ENCODE assay signal across 19 mouse cellular contexts in the genomic region with DNA sequence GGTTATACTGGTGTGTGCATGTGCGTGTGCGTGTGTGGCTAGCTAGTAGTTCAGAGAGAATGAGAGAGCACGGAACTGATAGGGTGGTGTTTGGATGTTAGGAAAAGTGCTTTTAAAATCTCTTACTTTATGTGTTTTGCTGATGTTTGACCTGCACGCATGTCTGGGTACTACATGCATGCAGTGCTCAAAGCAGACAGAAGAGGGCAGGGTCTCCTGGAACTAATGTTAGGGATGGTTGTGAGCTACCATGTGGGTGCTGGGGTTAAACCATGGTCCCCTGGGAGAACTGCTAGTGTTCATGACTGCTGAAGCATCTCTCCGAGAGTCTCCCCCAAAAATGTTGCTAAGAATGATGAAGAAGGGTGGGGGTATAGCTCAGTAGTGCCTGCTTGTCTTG. TPM values are rescaled to one million over a fixed set of nuclear protein-coding genes. Genes with fewer than 3 reads are reported as not detected.
DNase-seq lines count a peak whose midpoint lies in the region; ATAC-seq and TF ChIP-seq lines count a peak whose summit lies in the region.
"Had no signal": no experiment of that assay in that cellular context is flagged by ENCODE, and none has a peak within 500 bp of the region (broad histone marks: within the 10 kb centered on the region; RNA-seq: fewer than 3 reads in every experiment).

No protein-coding gene starts in this region.

- TF ChIP-seq CTCF in heart, adult 2 months (IDR thresholded peaks at IDR 0.05): peak; percentile 52
- TF ChIP-seq CTCF in liver, postnatal 0 days (IDR thresholded peaks at IDR 0.05; ENCODE audit: low read depth): peak; percentile 39
- peak; percentile 17 for TF ChIP-seq CTCF in ES-Bruce4 (IDR thresholded peaks at IDR 0.05; ENCODE audit: low read depth, low read length)
- TF ChIP-seq CTCF in bone marrow macrophage, adult 2 months (IDR thresholded peaks at IDR 0.05; ENCODE audit: low read depth, low read length): peak; percentile 15; the same call in 1 of the 2 replicates

- peaks cover 25% of the 10 kb centered on the region for H3K4me1 ChIP-seq in heart, adult 2 months (ENCODE audit: control insufficient read depth, insufficient read depth, low read length)
- H3K4me1 ChIP-seq in heart, embryonic 11.5 days (ENCODE audit: control insufficient read depth, insufficient read depth, low read length): peaks cover 11% of the 10 kb centered on the region
- H3K4me1 ChIP-seq in liver, postnatal 0 days (ENCODE audit: insufficient read depth): peaks cover 14% of the 10 kb centered on the region
- peaks cover 21% of the 10 kb centered on the region for H3K4me1 ChIP-seq in liver, embryonic 11.5 days (replicated peaks; ENCODE audit: control insufficient read depth, insufficient read depth, low read length)
- peaks cover 3% of the 10 kb centered on the region for H3K4me1 ChIP-seq in ES-Bruce4 (ENCODE audit: control insufficient read depth, insufficient read depth, low read length)
- peaks cover 27% of the 10 kb centered on the region for H3K4me1 ChIP-seq in bone marrow macrophage, adult 2 months (ENCODE audit: control insufficient read depth, insufficient read depth, low read length)
- H3K4me1 ChIP-seq: midbrain, embryonic 10.5 days had no signal

- intact Hi-C loops in heart, adult 2 months (cut with DNase I): no loop called here

- no peak overlapping the region for H3K4me3 ChIP-seq in heart, adult 2 months
- H3K4me3 ChIP-seq in heart, embryonic 11.5 days (ENCODE audit: low read depth, low read length): no peak overlapping the region
- H3K4me3 ChIP-seq in liver, postnatal 0 days (ENCODE audit: low read depth, low read length): no peak overlapping the region
- H3K4me3 ChIP-seq in liver, embryonic 11.5 days (ENCODE audit: low read depth, low read length): no peak overlapping the region
- H3K4me3 ChIP-seq in ES-Bruce4 (ENCODE audit: low read depth, low read length): no peak overlapping the region
- H3K4me3 ChIP-seq in bone marrow macrophage, adult 2 months (ENCODE audit: insufficient read depth, low read length): no peak overlapping the region
- H3K4me3 ChIP-seq: embryonic facial prominence, embryonic 15.5 days; hindbrain, embryonic 13.5 days; lung, embryonic 15.5 days; midbrain, embryonic 10.5 days; myocyte had no signal

- H3K36me3 ChIP-seq in heart, adult 2 months (ENCODE audit: control insufficient read depth, insufficient read depth, low read length): peaks cover 37% of the 10 kb centered on the region
- H3K36me3 ChIP-seq in heart, embryonic 11.5 days (ENCODE audit: control insufficient read depth, insufficient read depth, low read length): no peaks in the 10 kb centered on the region
- peaks cover 2% of the 10 kb centered on the region; the same call in 1 of the 2 replicates for H3K36me3 ChIP-seq in liver, postnatal 0 days (replicated peaks; ENCODE audit: insufficient read depth, low read length)
- H3K36me3 ChIP-seq in liver, embryonic 11.5 days (ENCODE audit: control insufficient read depth, insufficient read depth, low read length): peaks cover under 1% of the 10 kb centered on the region; the same call in 1 of the 2 replicates
- no peaks in the 10 kb centered on the region; the same call in none of the 2 replicates for H3K36me3 ChIP-seq in ES-Bruce4 (ENCODE audit: control insufficient read depth, insufficient read depth, low read length, poor library complexity, severe bottlenecking)
- H3K36me3 ChIP-seq: embryonic facial prominence, embryonic 15.5 days; hindbrain, embryonic 13.5 days; lung, embryonic 15.5 days had no signal

- DNase-seq in heart, adult 2 months: no peak
- no peak for DNase-seq in liver, postnatal 0 days
- no peak for DNase-seq in liver, embryonic 11.5 days (ENCODE audit: low spot score)
- no peak for DNase-seq in right cerebral cortex, postnatal 25 days
- DNase-seq in gastrocnemius, adult 18-20 months (ENCODE audit: low spot score): no peak
- DNase-seq: adrenal gland, postnatal 14 days; gastrocnemius, postnatal 36 days; kidney, postnatal 25 days; layer of hippocampus, postnatal 36 days; thymus, adult 18-20 months had no signal

- 97% methylated on average over 5 of the region's 5 CpGs for WGBS in heart, adult 2 months
- WGBS in heart, embryonic 11.5 days (ENCODE audit: insufficient replicate concordance): 98% methylated on average over 5 of the region's 5 CpGs
- 96% methylated on average over 5 of the region's 5 CpGs for WGBS in liver, postnatal 0 days (ENCODE audit: insufficient replicate concordance)
- WGBS in liver, embryonic 11.5 days: 95% methylated on average over 5 of the region's 5 CpGs

- no peak overlapping the region for H3K4me2 ChIP-seq in heart, embryonic 11.5 days
- no peak overlapping the region for H3K4me2 ChIP-seq in liver, postnatal 0 days (ENCODE audit: low read depth, low read length)
- no peak overlapping the region for H3K4me2 ChIP-seq in liver, embryonic 11.5 days
- H3K4me2 ChIP-seq: embryonic facial prominence, embryonic 15.5 days; hindbrain, embryonic 13.5 days; lung, embryonic 15.5 days had no signal

- TF ChIP-seq EP300 in heart, adult 2 months (IDR thresholded peaks at IDR 0.05; ENCODE audit: insufficient read depth, low read depth, low read length): no peak
- no peak for TF ChIP-seq EP300 in liver, postnatal 0 days (IDR thresholded peaks at IDR 0.05; ENCODE audit: low read depth)
- no peak for TF ChIP-seq EP300 in ES-Bruce4 (IDR thresholded peaks at IDR 0.05; ENCODE audit: insufficient read depth, low read depth, low read length)

- peak overlapping the region; percentile 66; the same call in 1 of the 2 replicates for H3K27ac ChIP-seq in heart, adult 2 months
- H3K27ac ChIP-seq in heart, embryonic 11.5 days (ENCODE audit: low read depth, low read length): no peak overlapping the region
- H3K27ac ChIP-seq in liver, postnatal 0 days (ENCODE audit: low read depth): no peak overlapping the region
- no peak overlapping the region for H3K27ac ChIP-seq in liver, embryonic 11.5 days (ENCODE audit: low read depth, low read length)
- H3K27ac ChIP-seq in ES-Bruce4 (ENCODE audit: insufficient read depth, low read length): no peak overlapping the region
- H3K27ac ChIP-seq in bone marrow macrophage, adult 2 months (ENCODE audit: insufficient read depth, low read depth, low read length): no peak overlapping the region
- H3K27ac ChIP-seq: embryonic facial prominence, embryonic 15.5 days; hindbrain, embryonic 13.5 days; lung, embryonic 15.5 days; midbrain, embryonic 10.5 days had no signal

- H3K79me2 ChIP-seq in heart, adult 2 months (replicated peaks; ENCODE audit: control insufficient read depth, insufficient read depth, low read length): peaks cover 17% of the 10 kb centered on the region

- no peak for ATAC-seq in heart, embryonic 11.5 days (replicated peaks; ENCODE audit: insufficient number of reproducible peaks, low FRiP score, low TSS enrichment)
- ATAC-seq in liver, postnatal 0 days: no peak
- no peak for ATAC-seq in liver, embryonic 11.5 days (replicated peaks; ENCODE audit: low FRiP score)
- ATAC-seq: forebrain, embryonic 14.5 days had no signal

- TF ChIP-seq POLR2A in heart, adult 2 months (IDR thresholded peaks at IDR 0.05; ENCODE audit: insufficient read depth, low read depth, low read length): no peak
- TF ChIP-seq POLR2A in ES-Bruce4 (IDR thresholded peaks at IDR 0.05; ENCODE audit: insufficient read depth, low read length): no peak
- TF ChIP-seq POLR2A in bone marrow macrophage, adult 2 months (IDR thresholded peaks at IDR 0.05; ENCODE audit: borderline replicate concordance, low read depth, low read length): no peak

- no peaks in the 10 kb centered on the region for H3K9me3 ChIP-seq in heart, embryonic 11.5 days (replicated peaks; ENCODE audit: control insufficient read depth, low read length)
- H3K9me3 ChIP-seq in liver, postnatal 0 days (ENCODE audit: low read length): no peaks in the 10 kb centered on the region
- no peaks in the 10 kb centered on the region for H3K9me3 ChIP-seq in liver, embryonic 11.5 days (ENCODE audit: control insufficient read depth, low read length)
- H3K9me3 ChIP-seq in ES-Bruce4 (replicated peaks; ENCODE audit: control insufficient read depth, insufficient read depth, low read length, poor library complexity, severe bottlenecking): no peaks in the 10 kb centered on the region
- H3K9me3 ChIP-seq: embryonic facial prominence, embryonic 15.5 days; hindbrain, embryonic 13.5 days; lung, embryonic 15.5 days; midbrain, embryonic 10.5 days had no signal

- no peak overlapping the region for H3K9ac ChIP-seq in heart, adult 2 months (ENCODE audit: low read depth, low read length)
- no peak overlapping the region for H3K9ac ChIP-seq in heart, embryonic 11.5 days (ENCODE audit: low read depth, low read length)
- no peak overlapping the region for H3K9ac ChIP-seq in liver, postnatal 0 days (replicated peaks)
- no peak overlapping the region for H3K9ac ChIP-seq in liver, embryonic 11.5 days (ENCODE audit: low read depth, low read length)
- H3K9ac ChIP-seq in ES-Bruce4 (ENCODE audit: low read depth, poor library complexity, severe bottlenecking): no peak overlapping the region
- H3K9ac ChIP-seq: embryonic facial prominence, embryonic 15.5 days; hindbrain, embryonic 13.5 days; lung, embryonic 15.5 days had no signal

- H3K27me3 ChIP-seq in heart, adult 2 months (ENCODE audit: control insufficient read depth, insufficient read depth, low read length): no peaks in the 10 kb centered on the region
- H3K27me3 ChIP-seq in heart, embryonic 11.5 days (ENCODE audit: control insufficient read depth, insufficient read depth, low read length): no peaks in the 10 kb centered on the region
- no peaks in the 10 kb centered on the region for H3K27me3 ChIP-seq in liver, postnatal 0 days (ENCODE audit: insufficient read depth, low read length)
- H3K27me3 ChIP-seq in liver, embryonic 11.5 days (replicated peaks; ENCODE audit: control insufficient read depth, insufficient read depth, low read length): no peaks in the 10 kb centered on the region
- no peaks in the 10 kb centered on the region for H3K27me3 ChIP-seq in ES-Bruce4 (ENCODE audit: control insufficient read depth, insufficient read depth, low read length, poor library complexity, severe bottlenecking)
- H3K27me3 ChIP-seq: embryonic facial prominence, embryonic 15.5 days; hindbrain, embryonic 13.5 days; lung, embryonic 15.5 days had no signal

RNA-seq across cellular contexts. Expression of a gene that starts 18.0 kb away (rescaled TPM):
- total RNA-seq in heart, adult 2 months (2021): 10 to 100 TPM; 14.3 to 18.8 TPM
- polyA plus RNA-seq in heart, adult 2 months (2012; rRNA removed): 16.6 and 22.5 TPM in 2 replicates
- 20.9 and 21.0 TPM in 2 replicates for polyA plus RNA-seq in heart, embryonic 11.5 days (2014; fragmentation: Nextera tagmentation; extraction: Ambion mirVana)
- polyA plus RNA-seq in liver, postnatal 0 days (2015; fragmentation: Nextera tagmentation; extraction: Ambion mirVana): 7.4 and 8.4 TPM in 2 replicates
- 23.1 and 23.7 TPM in 2 replicates for polyA plus RNA-seq in liver, embryonic 11.5 days (2014; fragmentation: Nextera tagmentation; extraction: Ambion mirVana)
- polyA plus RNA-seq in ES-Bruce4 (2011; ENCODE audit: insufficient read depth, insufficient read length, low read depth, missing spikeins): 42.9 and 44.2 TPM in 2 replicates
- polyA plus RNA-seq in bone marrow macrophage, adult 2 months (2012; ENCODE audit: insufficient read depth, insufficient read length, missing spikeins): 25.8 and 27.3 TPM in 2 replicates
- 1 to 10 TPM; 4.0 to 8.0 TPM for total RNA-seq in gastrocnemius, adult 18-20 months (2021)
